Mouse (Mus musculus) stomach, embryonic 14.5 days (tissue): ENCODE results near the gene Psmd11. TPM values are rescaled to one million over a fixed set of nuclear protein-coding genes. Genes with fewer than 3 reads are reported as not detected.
"Not testable (repeated sequence)": the region's sequence is repeated elsewhere in the genome, so short reads cannot be mapped to it uniquely, and the experiment has no call there.

Source experiments
- ATAC-seq: fragments of 200-750 bp; cut with Nextera tagmentation; 2 replicates; pipeline ENCODE4 v1.8.0; 2017; ENCODE audit warnings: low read depth, moderate TSS enrichment; ENCODE audit not compliant: insufficient number of reproducible peaks, insufficient read depth, low FRiP score
- H3K27ac ChIP-seq: fragments of 300-500 bp; sonication (generic); 2 replicates; pipeline ENCODE4 v1.5.1; 2014; ENCODE audit warnings: mild to moderate bottlenecking, low read length, moderate library complexity, mixed read lengths
- H3K27me3 ChIP-seq: fragments of 300-500 bp; sonication (generic); 2 replicates; pipeline ENCODE4 v1.6.1; 2014; ENCODE audit warnings: low read length, control low read depth, mixed read lengths; ENCODE audit not compliant: control insufficient read depth, insufficient read depth
- H3K36me3 ChIP-seq: fragments of 300-500 bp; sonication (generic); 2 replicates; pipeline ENCODE4 v1.6.1; 2014; ENCODE audit warnings: mild to moderate bottlenecking, control low read depth, low read length, moderate library complexity, mixed read lengths; ENCODE audit not compliant: control insufficient read depth, insufficient read depth
- H3K4me1 ChIP-seq: fragments of 300-500 bp; sonication (generic); 2 replicates; pipeline ENCODE4 v1.6.1; 2014; ENCODE audit warnings: low read length, control low read depth, mixed read lengths; ENCODE audit not compliant: control insufficient read depth, insufficient read depth
- H3K4me2 ChIP-seq: fragments of 300-500 bp; sonication (generic); replicated peaks from 2 replicates; pipeline ENCODE4 v1.6.1; 2014; ENCODE audit warnings: low read depth, low read length, control low read depth
- H3K4me3 ChIP-seq: fragments of 300-500 bp; sonication (generic); 2 replicates; pipeline ENCODE4 v1.5.1; 2014; ENCODE audit warnings: low read depth, low read length, control low read depth
- H3K9ac ChIP-seq: fragments of 300-500 bp; sonication (generic); replicated peaks from 2 replicates; pipeline ENCODE4 v1.6.1; 2014; ENCODE audit warnings: low read depth, mild to moderate bottlenecking, control low read depth, low read length, moderate library complexity, mixed read lengths
- H3K9me3 ChIP-seq: fragments of 300-500 bp; sonication (generic); 2 replicates; pipeline ENCODE4 v1.6.1; 2016; ENCODE audit warnings: low read depth, low read length, control low read depth; ENCODE audit not compliant: control insufficient read depth
- WGBS: fragments of 180-500 bp; shearing (Covaris S2); extraction: QIAGEN DNeasy Blood & Tissue Kit; methylation state at CpG from one replicate; pipeline ENCODE4 v1.1.7; 2014; 5-methylcytosine and 5-hydroxymethylcytosine counted together
- polyA plus RNA-seq: library from polyadenylated mRNA; unstranded; fragments of >200 nt; fragmentation: Nextera tagmentation; extraction: Ambion mirVana; gene quantifications from 2 replicates; pipeline ENCODE4 v1.2.1, GENCODE M21; 2014

The Psmd11 gene
- polyA plus RNA-seq, 1 experiment from 2014 or later, result 278 TPM

- Histone ChIP-seq H3K4me3 (no peak overlapping the region), H3K9ac (no peak overlapping the region), H3K4me1 (peaks cover 4% of the 10 kb centered on the region; the same call in 1 of the 2 replicates), H3K36me3 (peaks cover 21% of the 10 kb centered on the region; the same call in 1 of the 2 replicates), H3K27me3 (no peaks in the 10 kb centered on the region), H3K4me2 (no peak overlapping the region), H3K9me3 (no peaks in the 10 kb centered on the region), H3K27ac (no peak overlapping the region)
- ATAC-seq, result no peak
- WGBS, result 93% methylated on average over 3 of the region's 3 CpGs
Observed at GRCm38 (mm10) chr11:80430366-80430910, 2.0 kb downstream of the Psmd11 start.

- no peaks in the 10 kb centered on the region for H3K27me3 ChIP-seq
- no peak overlapping the region for H3K4me3 ChIP-seq
- no peaks in the 10 kb centered on the region for H3K9me3 ChIP-seq
- no peak overlapping the region for H3K4me2 ChIP-seq
- H3K9ac ChIP-seq, result no peak overlapping the region
- no peak overlapping the region for H3K27ac ChIP-seq
- H3K4me1 ChIP-seq, result no peaks in the 10 kb centered on the region
- no peak for ATAC-seq
- WGBS, result 91% methylated on average over 3 of the region's 3 CpGs
- peaks cover 31% of the 10 kb centered on the region for H3K36me3 ChIP-seq
Observed at GRCm38 (mm10) chr11:80446916-80447315, 18.5 kb downstream of the Psmd11 start.

- WGBS, result 86% methylated on average over 2 of the region's 2 CpGs
- Histone ChIP-seq H3K27ac (no peak overlapping the region), H3K9me3 (no peaks in the 10 kb centered on the region), H3K9ac (no peak overlapping the region), H3K27me3 (no peaks in the 10 kb centered on the region), H3K4me3 (no peak overlapping the region), H3K4me1 (no peaks in the 10 kb centered on the region), H3K36me3 (peaks cover 26% of the 10 kb centered on the region), H3K4me2 (no peak overlapping the region)
- ATAC-seq, result no peak
Observed at GRCm38 (mm10) chr11:80449859-80450258, 21.4 kb downstream of the Psmd11 start.

- 87% methylated on average over 3 of the region's 3 CpGs for WGBS
- no peaks in the 10 kb centered on the region for H3K4me1 ChIP-seq
Observed at GRCm38 (mm10) chr11:80452242-80452641, 23.8 kb downstream of the Psmd11 start.

GRCm38 (mm10) chr11:80453198-80453597 lies 24.8 kb downstream of the Psmd11 start:
- ATAC-seq, result no peak
- H3K9me3 ChIP-seq, result no peaks in the 10 kb centered on the region
- WGBS, result 93% methylated on average over 1 of the region's 1 CpGs
- H3K4me2 ChIP-seq, result no peak overlapping the region
- H3K36me3 ChIP-seq, result peaks cover 24% of the 10 kb centered on the region; the same call in 1 of the 2 replicates
- H3K27ac ChIP-seq, result no peak overlapping the region
- H3K4me3 ChIP-seq, result no peak overlapping the region
- H3K27me3 ChIP-seq, result no peaks in the 10 kb centered on the region
- H3K4me1 ChIP-seq, result no peaks in the 10 kb centered on the region
- no peak overlapping the region for H3K9ac ChIP-seq

More at GRCm38 (mm10) chr11:80452242-80452641, 23.8 kb downstream of the Psmd11 start:
- Histone ChIP-seq H3K9me3 (no peaks in the 10 kb centered on the region), H3K27me3 (no peaks in the 10 kb centered on the region), H3K9ac (no peak overlapping the region), H3K4me3 (no peak overlapping the region), H3K36me3 (peaks cover 20% of the 10 kb centered on the region; the same call in 1 of the 2 replicates), H3K4me2 (no peak overlapping the region), H3K27ac (no peak overlapping the region)
- ATAC-seq, result no peak

GRCm38 (mm10) chr11:80463605-80464130 lies 35.3 kb downstream of the Psmd11 start:
- H3K4me1 ChIP-seq, ATAC-seq: not testable (repeated sequence)
- H3K36me3 ChIP-seq, result peaks cover 46% of the 10 kb centered on the region

GRCm38 (mm10) chr11:80471836-80472605 lies 43.6 kb downstream of the Psmd11 start:
- Histone ChIP-seq H3K36me3 (peaks cover 43% of the 10 kb centered on the region), H3K9me3 (no peaks in the 10 kb centered on the region), H3K9ac (no peak overlapping the region), H3K27me3 (no peaks in the 10 kb centered on the region), H3K4me2 (no peak overlapping the region), H3K27ac (no peak overlapping the region), H3K4me3 (no peak overlapping the region), H3K4me1 (no peaks in the 10 kb centered on the region)
- WGBS, result 83% methylated on average over 16 of the region's 16 CpGs
- ATAC-seq, result no peak

More at GRCm38 (mm10) chr11:80463605-80464130, 35.3 kb downstream of the Psmd11 start:
- H3K9ac ChIP-seq, H3K4me3 ChIP-seq, H3K27me3 ChIP-seq, H3K9me3 ChIP-seq, H3K27ac ChIP-seq, H3K4me2 ChIP-seq: not testable (repeated sequence)
- WGBS, result 92% methylated on average over 4 of the region's 4 CpGs

- Histone ChIP-seq H3K27ac (no peak overlapping the region), H3K4me3 (no peak overlapping the region), H3K4me2 (no peak overlapping the region), H3K4me1 (peaks cover 8% of the 10 kb centered on the region), H3K36me3 (peaks cover 32% of the 10 kb centered on the region), H3K27me3 (no peaks in the 10 kb centered on the region), H3K9me3 (no peaks in the 10 kb centered on the region), H3K9ac (no peak overlapping the region)
- 52% methylated on average over 2 of the region's 2 CpGs for WGBS
- no peak for ATAC-seq
Observed at GRCm38 (mm10) chr11:80474175-80474691, 45.8 kb downstream of the Psmd11 start.
